Mouse (Mus musculus) intestine, embryonic 14.5 days (tissue): Measurements from ENCODE around the gene Lca5. TPM values are rescaled to one million over a fixed set of nuclear protein-coding genes. Genes with fewer than 3 reads are reported as not detected.
A peak's percentile ranks its signal among the peaks of the same experiment; 100 is the strongest.

Experiments used
- ATAC-seq: fragments of 200-750 bp; cut with Nextera tagmentation; replicated peaks from 2 replicates; pipeline ENCODE4 v1.8.0; 2017; ENCODE audit warnings: low read depth, moderate number of reproducible peaks, moderate TSS enrichment, moderate library complexity; ENCODE audit not compliant: low FRiP score, low TSS enrichment
- DNase-seq: peaks from one replicate; pipeline ENCODE4 v3.0.0-alpha.2; 2018; ENCODE audit warnings: low spot score
- H3K27ac ChIP-seq: fragments of 300-500 bp; sonication (generic); 2 replicates; pipeline ENCODE4 v1.5.1; 2014; ENCODE audit warnings: low read depth, mild to moderate bottlenecking, control low read depth
- H3K27me3 ChIP-seq: fragments of 300-500 bp; sonication (generic); replicated peaks from 2 replicates; pipeline ENCODE4 v1.6.1; 2014; ENCODE audit warnings: low read length, control low read depth; ENCODE audit not compliant: control insufficient read depth, insufficient read depth
- H3K36me3 ChIP-seq: fragments of 300-500 bp; sonication (generic); 2 replicates; pipeline ENCODE4 v1.6.1; 2014; ENCODE audit warnings: low read length, control low read depth; ENCODE audit not compliant: control insufficient read depth, insufficient read depth
- H3K4me1 ChIP-seq: fragments of 300-500 bp; sonication (generic); replicated peaks from 2 replicates; pipeline ENCODE4 v1.6.1; 2014; ENCODE audit warnings: low read length, control low read depth, mixed read lengths; ENCODE audit not compliant: control insufficient read depth, insufficient read depth
- H3K4me2 ChIP-seq: fragments of 300-500 bp; sonication (generic); 2 replicates; pipeline ENCODE4 v1.6.1; 2014; ENCODE audit warnings: low read length
- H3K4me3 ChIP-seq: fragments of 300-500 bp; sonication (generic); 2 replicates; pipeline ENCODE4 v1.5.1; 2014; ENCODE audit warnings: low read depth, low read length, control low read depth, mixed read lengths
- H3K9ac ChIP-seq: fragments of 300-500 bp; sonication (generic); 2 replicates; pipeline ENCODE4 v1.6.1; 2014; ENCODE audit warnings: mild to moderate bottlenecking, low read length
- H3K9me3 ChIP-seq: fragments of 300-500 bp; sonication (generic); 2 replicates; pipeline ENCODE4 v1.6.1; 2016; ENCODE audit warnings: low read length, control low read depth; ENCODE audit not compliant: control insufficient read depth
- WGBS: fragments of 180-500 bp; shearing (Covaris S2); extraction: QIAGEN DNeasy Blood & Tissue Kit; methylation state at CpG from one replicate; pipeline ENCODE4 v1.1.7; 2014; 5-methylcytosine and 5-hydroxymethylcytosine counted together
- polyA plus RNA-seq: library from polyadenylated mRNA; unstranded; fragments of >200 nt; fragmentation: Nextera tagmentation; extraction: Ambion mirVana; gene quantifications from 2 replicates; pipeline ENCODE4 v1.2.1, GENCODE M21; 2014

The Lca5 gene
- polyA plus RNA-seq, 1 experiment from 2014 or later, result 18.0 TPM

DNA sequence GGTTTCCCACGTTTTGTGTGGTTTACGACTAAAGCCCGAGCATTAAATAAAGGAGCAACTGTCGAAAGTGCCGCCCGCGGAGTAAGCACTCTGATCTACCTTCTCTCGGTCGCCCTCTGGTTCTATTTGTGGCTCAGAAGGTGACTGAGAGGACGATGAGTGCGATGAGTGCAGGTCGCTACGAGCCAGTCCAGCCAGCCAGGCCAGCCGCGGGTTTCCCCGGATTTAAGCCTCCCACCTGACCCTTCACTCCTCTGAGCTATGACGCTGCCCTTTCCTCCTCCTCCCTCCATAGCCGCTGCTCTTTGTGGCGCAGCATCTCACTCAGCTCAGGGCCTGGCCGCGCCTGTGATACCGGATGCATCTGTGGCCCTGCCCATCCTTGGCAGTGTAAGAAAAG, 6.8 kb upstream of the Lca5 start:
- peak; percentile 75 for ATAC-seq
- Histone ChIP-seq H3K27ac (no peak overlapping the region), H3K4me2 (peak overlapping the region; percentile 72), H3K9ac (peak overlapping the region; percentile 51), H3K9me3 (no peaks in the 10 kb centered on the region), H3K4me3 (peak overlapping the region; percentile 43), H3K4me1 (peaks cover 4% of the 10 kb centered on the region; the same call in 1 of the 2 replicates), H3K36me3 (no peaks in the 10 kb centered on the region), H3K27me3 (no peaks in the 10 kb centered on the region)
- DNase-seq, result peak; percentile 73
- 1% methylated on average over 22 of the region's 22 CpGs for WGBS

DNA sequence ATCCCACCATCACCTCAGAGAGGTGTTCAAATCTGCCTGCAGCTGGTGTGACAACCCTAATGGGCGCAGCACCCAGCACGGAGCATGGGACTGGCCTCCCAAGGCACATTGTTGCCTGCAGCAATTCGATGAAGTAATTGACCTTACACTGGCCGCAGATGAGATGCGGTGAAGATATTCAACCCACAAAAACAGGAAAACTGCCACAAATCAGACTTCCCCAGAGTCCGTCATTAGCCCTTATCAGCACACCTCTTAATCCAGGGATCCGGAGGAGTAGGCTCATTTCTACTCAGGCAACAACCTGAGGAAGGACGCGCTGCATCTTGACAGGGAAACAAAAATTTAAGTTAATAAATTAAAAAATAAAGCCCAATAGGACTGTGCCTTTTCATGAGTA, 6.2 kb upstream of the Lca5 start:
- WGBS, result 64% methylated on average over 9 of the region's 9 CpGs
- DNase-seq, result no peak
- no peak for ATAC-seq
- Histone ChIP-seq H3K4me1 (peaks cover 4% of the 10 kb centered on the region; the same call in 1 of the 2 replicates), H3K4me2 (peak overlapping the region; percentile 72), H3K27me3 (no peaks in the 10 kb centered on the region), H3K9ac (peak overlapping the region; percentile 51; the same call in 1 of the 2 replicates), H3K27ac (no peak overlapping the region), H3K4me3 (peak overlapping the region; percentile 43; the same call in 1 of the 2 replicates), H3K9me3 (no peaks in the 10 kb centered on the region), H3K36me3 (no peaks in the 10 kb centered on the region)

DNA sequence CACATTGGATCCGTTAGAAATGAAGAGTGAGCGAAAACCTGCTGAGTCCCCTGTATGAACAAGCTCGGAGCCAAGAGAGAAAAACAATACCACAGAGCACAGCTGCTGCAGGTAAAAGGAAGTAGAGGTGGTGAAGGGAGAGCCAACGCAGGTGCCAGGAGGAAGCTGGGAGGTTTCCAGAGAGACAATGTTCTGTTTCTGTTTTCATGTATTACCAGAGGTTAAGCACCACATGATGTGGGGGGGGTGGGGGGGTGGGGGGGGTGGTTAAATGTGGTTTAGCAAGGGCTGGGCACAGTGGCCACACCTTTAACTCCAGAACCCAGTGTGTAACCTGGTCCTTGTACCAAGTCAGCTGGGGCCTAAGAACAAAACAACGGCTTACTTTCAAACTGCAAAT, 3.3 kb downstream of the Lca5 start:
- Histone ChIP-seq H3K4me1 (peaks cover 7% of the 10 kb centered on the region), H3K4me3 (no peak overlapping the region), H3K9me3 (no peaks in the 10 kb centered on the region), H3K36me3 (no peaks in the 10 kb centered on the region), H3K9ac (no peak overlapping the region), H3K4me2 (no peak overlapping the region), H3K27ac (no peak overlapping the region), H3K27me3 (no peaks in the 10 kb centered on the region)
- ATAC-seq (no peak), DNase-seq (no peak)
- WGBS, result 86% methylated on average over 5 of the region's 5 CpGs

GRCm38 (mm10) chr9:83434489-83434888, 6.4 kb downstream of the Lca5 start:
- Histone ChIP-seq H3K4me3 (no peak overlapping the region), H3K27me3 (no peaks in the 10 kb centered on the region), H3K27ac (no peak overlapping the region), H3K4me1 (no peaks in the 10 kb centered on the region), H3K9me3 (no peaks in the 10 kb centered on the region), H3K4me2 (no peak overlapping the region), H3K36me3 (no peaks in the 10 kb centered on the region), H3K9ac (no peak overlapping the region)
- DNase-seq (no peak), ATAC-seq (no peak)
- WGBS, result 59% methylated on average over 4 of the region's 4 CpGs

- Histone ChIP-seq H3K4me3 (no peak overlapping the region), H3K36me3 (no peaks in the 10 kb centered on the region), H3K9me3 (no peaks in the 10 kb centered on the region), H3K27me3 (no peaks in the 10 kb centered on the region), H3K9ac (no peak overlapping the region), H3K4me1 (no peaks in the 10 kb centered on the region), H3K4me2 (no peak overlapping the region), H3K27ac (no peak overlapping the region)
- DNase-seq (no peak), ATAC-seq (no peak)
- WGBS, result 64% methylated on average over 7 of the region's 7 CpGs
These were observed 7.3 kb downstream of the Lca5 start for GRCm38 (mm10) chr9:83433661-83434060.

GRCm38 (mm10) chr9:83427926-83428325, 13.0 kb downstream of the Lca5 start:
- 72% methylated on average over 4 of the region's 4 CpGs for WGBS
- no peak overlapping the region for H3K4me2 ChIP-seq
- ATAC-seq (no peak), DNase-seq (no peak)
- H3K9me3 ChIP-seq, result no peaks in the 10 kb centered on the region
- H3K9ac ChIP-seq, result no peak overlapping the region
- H3K27me3 ChIP-seq, result no peaks in the 10 kb centered on the region
- no peak overlapping the region for H3K27ac ChIP-seq
- H3K36me3 ChIP-seq, result peaks cover 17% of the 10 kb centered on the region; the same call in 1 of the 2 replicates
- no peaks in the 10 kb centered on the region for H3K4me1 ChIP-seq
- no peak overlapping the region for H3K4me3 ChIP-seq

GRCm38 (mm10) chr9:83418965-83419364, 22.0 kb downstream of the Lca5 start:
- no peaks in the 10 kb centered on the region for H3K27me3 ChIP-seq
- no peak for DNase-seq
- WGBS, result 86% methylated on average over 5 of the region's 5 CpGs

DNA sequence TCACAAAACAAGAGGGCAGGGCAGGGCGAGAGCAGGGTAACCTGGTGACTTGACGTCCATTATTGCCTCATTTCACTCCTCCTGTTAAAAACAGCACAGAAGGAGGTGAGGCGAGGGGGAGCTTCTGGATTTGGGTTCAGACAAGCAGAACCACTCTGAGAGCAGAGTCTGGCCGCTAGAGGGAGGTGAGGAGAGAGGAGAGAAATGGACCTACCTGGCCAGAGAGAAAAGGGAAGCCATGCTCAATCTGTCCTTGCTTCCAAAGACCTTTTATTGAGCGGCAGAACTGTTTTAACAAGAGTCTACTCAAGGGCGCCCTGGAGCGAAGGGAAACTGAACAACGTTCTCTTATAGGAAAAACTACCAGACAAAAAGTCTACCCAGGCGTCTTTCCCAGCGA, 27.9 kb downstream of the Lca5 start:
- DNase-seq (no peak), ATAC-seq (no peak)
- H3K27ac ChIP-seq, result no peak overlapping the region
- no peaks in the 10 kb centered on the region for H3K4me1 ChIP-seq
- H3K4me2 ChIP-seq, result no peak overlapping the region
- no peak overlapping the region for H3K4me3 ChIP-seq
- H3K36me3 ChIP-seq, result peaks cover 9% of the 10 kb centered on the region
- 76% methylated on average over 10 of the region's 10 CpGs for whole genome bisulfite sequencing
- no peak overlapping the region for H3K9ac ChIP-seq
- H3K27me3 ChIP-seq, result no peaks in the 10 kb centered on the region
- H3K9me3 ChIP-seq, result peaks cover 6% of the 10 kb centered on the region

More at GRCm38 (mm10) chr9:83418965-83419364, 22.0 kb downstream of the Lca5 start:
- Histone ChIP-seq H3K4me1 (no peaks in the 10 kb centered on the region), H3K9me3 (peaks cover 6% of the 10 kb centered on the region), H3K9ac (no peak overlapping the region), H3K27ac (no peak overlapping the region), H3K4me2 (no peak overlapping the region), H3K4me3 (no peak overlapping the region), H3K36me3 (peaks cover 34% of the 10 kb centered on the region)
- no peak for ATAC-seq

DNA sequence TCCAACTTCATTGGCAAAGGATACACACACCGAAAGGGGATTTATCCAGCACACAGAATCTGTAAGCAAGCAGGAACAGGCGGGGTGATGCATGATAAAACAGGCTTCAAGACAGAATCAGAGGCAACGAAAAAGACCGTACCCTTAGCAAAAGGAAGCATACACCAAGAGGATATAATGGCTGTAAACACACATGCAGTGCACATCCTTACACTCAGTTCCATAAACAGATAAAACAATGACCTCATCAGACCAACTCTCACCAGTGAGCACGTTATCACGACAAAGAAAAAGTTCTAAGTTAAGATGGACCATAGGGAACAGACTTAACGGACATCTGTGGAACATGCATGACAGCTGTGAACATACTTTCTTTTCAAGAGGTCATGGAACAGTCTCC, 35.8 kb downstream of the Lca5 start:
- no peak overlapping the region for H3K4me2 ChIP-seq
- H3K9ac ChIP-seq, result no peak overlapping the region
- 69% methylated on average over 7 of the region's 7 CpGs for WGBS
- no peak overlapping the region for H3K4me3 ChIP-seq
- peaks cover 12% of the 10 kb centered on the region for H3K36me3 ChIP-seq
- no peaks in the 10 kb centered on the region for H3K4me1 ChIP-seq
- ATAC-seq (no peak), DNase-seq (no peak)
- no peak overlapping the region for H3K27ac ChIP-seq
- no peaks in the 10 kb centered on the region for H3K9me3 ChIP-seq
- no peaks in the 10 kb centered on the region for H3K27me3 ChIP-seq
